Mouse (Mus musculus) limb, embryonic 13.5 days (tissue): ENCODE results near the gene Tesk1. TPM values are rescaled to one million over a fixed set of nuclear protein-coding genes. Genes with fewer than 3 reads are reported as not detected.

Source experiments
- ATAC-seq: fragments of 200-750 bp; cut with Nextera tagmentation; 2 replicates; pipeline ENCODE4 v1.8.0; 2017; ENCODE audit warnings: low read depth, moderate number of reproducible peaks, moderate TSS enrichment; ENCODE audit not compliant: low FRiP score
- H3K27ac ChIP-seq: fragments of 300-500 bp; sonication (generic); 2 replicates; pipeline ENCODE4 v1.5.1; 2015; ENCODE audit warnings: inconsistent platforms, mild to moderate bottlenecking, moderate library complexity
- H3K27me3 ChIP-seq: fragments of 300-500 bp; sonication (generic); 2 replicates; pipeline ENCODE4 v1.6.1; 2015; ENCODE audit warnings: mild to moderate bottlenecking, inconsistent platforms
- H3K36me3 ChIP-seq: fragments of 300-500 bp; sonication (generic); 2 replicates; pipeline ENCODE4 v1.6.1; 2015; ENCODE audit warnings: inconsistent platforms, mild to moderate bottlenecking, moderate library complexity
- H3K4me1 ChIP-seq: fragments of 300-500 bp; sonication (generic); 2 replicates; pipeline ENCODE4 v1.6.1; 2015; ENCODE audit warnings: inconsistent platforms
- H3K4me2 ChIP-seq: fragments of 300-500 bp; sonication (generic); replicated peaks from 2 replicates; pipeline ENCODE4 v1.6.1; 2015; ENCODE audit warnings: inconsistent platforms, mild to moderate bottlenecking, moderate library complexity
- H3K4me3 ChIP-seq: fragments of 300-500 bp; sonication (generic); 2 replicates; pipeline ENCODE4 v1.5.1; 2015; ENCODE audit warnings: moderate library complexity, mild to moderate bottlenecking, inconsistent platforms
- H3K9ac ChIP-seq: fragments of 300-500 bp; sonication (generic); 2 replicates; pipeline ENCODE4 v1.6.1; 2015; ENCODE audit warnings: mild to moderate bottlenecking, inconsistent platforms
- H3K9me3 ChIP-seq: fragments of 300-500 bp; sonication (generic); 2 replicates; pipeline ENCODE4 v1.6.1; 2016; ENCODE audit warnings: inconsistent platforms
- WGBS: fragments of 180-500 bp; shearing (Covaris S2); methylation state at CpG from one replicate; pipeline ENCODE4 v1.1.7; 2015; 5-methylcytosine and 5-hydroxymethylcytosine counted together
- polyA plus RNA-seq: library from polyadenylated mRNA; unstranded; fragments of >200 nt; fragmentation: Nextera tagmentation; extraction: Ambion mirVana; gene quantifications from 2 replicates; pipeline ENCODE4 v1.2.1, GENCODE M21; 2015

Gene Tesk1
- polyA plus RNA-seq, 1 experiment from 2014 or later = 7.7 TPM

- WGBS = 99% methylated on average over 3 of the region's 3 CpGs
Measured at GRCm38 (mm10) chr4:43489611-43490010, 47.9 kb downstream of the Tesk1 start.

DNA sequence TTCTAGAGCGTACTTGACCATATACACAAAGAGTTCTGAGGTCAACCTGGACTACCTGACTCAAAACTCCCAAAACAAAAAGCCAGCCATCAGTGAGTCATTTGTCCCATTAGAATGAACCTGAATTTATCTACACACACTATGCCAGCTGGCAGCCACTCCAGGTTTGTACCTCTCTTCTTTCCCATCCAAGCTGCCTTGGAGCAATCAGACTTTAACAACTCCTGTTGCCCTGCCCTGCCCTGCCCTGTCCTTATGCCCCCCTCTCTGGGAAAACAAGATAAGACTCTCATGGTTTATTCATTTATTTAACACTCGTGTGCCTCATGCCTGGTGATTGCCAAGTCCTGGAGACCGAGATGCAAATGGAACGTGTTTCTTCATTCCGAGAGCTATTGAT lies 49.1 kb downstream of the Tesk1 start:
- H3K4me1 ChIP-seq = peaks cover 15% of the 10 kb centered on the region
- no peak overlapping the region for H3K9ac ChIP-seq
- 85% methylated on average over 5 of the region's 5 CpGs for WGBS
- no peaks in the 10 kb centered on the region for H3K9me3 ChIP-seq
- H3K36me3 ChIP-seq = peaks cover 5% of the 10 kb centered on the region
- H3K27me3 ChIP-seq = no peaks in the 10 kb centered on the region
- ATAC-seq = no peak
- H3K4me2 ChIP-seq = no peak overlapping the region
- no peak overlapping the region for H3K27ac ChIP-seq
- no peak overlapping the region for H3K4me3 ChIP-seq

More at GRCm38 (mm10) chr4:43489611-43490010, 47.9 kb downstream of the Tesk1 start:
- Histone ChIP-seq H3K4me2 (no peak overlapping the region), H3K27me3 (no peaks in the 10 kb centered on the region), H3K9me3 (no peaks in the 10 kb centered on the region), H3K27ac (no peak overlapping the region), H3K4me3 (no peak overlapping the region), H3K4me1 (peaks cover 8% of the 10 kb centered on the region), H3K9ac (no peak overlapping the region), H3K36me3 (no peaks in the 10 kb centered on the region)
- ATAC-seq = no peak

GRCm38 (mm10) chr4:43492101-43492820 lies 50.5 kb downstream of the Tesk1 start:
- no peaks in the 10 kb centered on the region for H3K9me3 ChIP-seq
- H3K4me1 ChIP-seq = peaks cover 15% of the 10 kb centered on the region
- H3K4me2 ChIP-seq = peak overlapping the region; percentile 74
- peak overlapping the region; percentile 76 for H3K4me3 ChIP-seq
- 0 out of 2 replicates have a peak, but pooled peaks have one; percentile 5 for ATAC-seq
- H3K36me3 ChIP-seq = peaks cover 20% of the 10 kb centered on the region
- WGBS = 47% methylated on average over 12 of the region's 12 CpGs
- peak overlapping the region; percentile 52; the same call in 1 of the 2 replicates for H3K27ac ChIP-seq
- no peaks in the 10 kb centered on the region for H3K27me3 ChIP-seq
- no peak overlapping the region for H3K9ac ChIP-seq

DNA sequence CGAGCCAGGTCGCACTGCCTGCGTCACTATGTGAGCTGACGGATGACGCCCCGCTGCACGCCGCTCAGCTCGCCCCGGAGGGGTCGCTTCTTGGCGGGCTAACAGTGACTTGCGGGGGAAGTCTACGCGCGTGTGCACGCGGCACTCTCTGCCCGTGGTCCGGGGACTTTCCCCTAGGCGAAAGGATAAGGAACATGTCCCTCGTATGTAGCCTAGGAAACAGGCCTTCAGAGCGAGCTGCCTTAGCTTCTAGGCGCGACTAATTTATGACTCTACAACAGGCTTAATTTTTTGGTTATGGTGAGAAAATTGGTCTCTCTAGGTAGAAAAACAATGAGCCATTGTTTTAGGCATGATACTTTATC lies 51.1 kb downstream of the Tesk1 start, which contains the start of gene Ccdc107:
Ccdc107 (plus strand) TSS at position 80 of the 365 bp plus-strand sequence.
- H3K9me3 ChIP-seq = no peaks in the 10 kb centered on the region
- H3K27ac ChIP-seq = peak within 1 kb of the TSS; percentile 92
- H3K4me3 ChIP-seq = peak within 1 kb of the TSS; percentile 76
- WGBS = under 1% methylated on average over 25 of the region's 25 CpGs
- peaks cover 21% of the 10 kb centered on the region for H3K4me1 ChIP-seq
- H3K36me3 ChIP-seq = peaks cover 25% of the 10 kb centered on the region
- peak within 1 kb of the TSS; percentile 74 for H3K4me2 ChIP-seq
- peak; percentile 98 for ATAC-seq
- H3K9ac ChIP-seq = peak within 1 kb of the TSS; percentile 85
- no peaks in the 10 kb centered on the region for H3K27me3 ChIP-seq

GRCm38 (mm10) chr4:43493186-43493845 lies 51.6 kb downstream of the Tesk1 start:
- Histone ChIP-seq H3K4me1 (peaks cover 26% of the 10 kb centered on the region), H3K27me3 (no peaks in the 10 kb centered on the region), H3K36me3 (peaks cover 26% of the 10 kb centered on the region), H3K9ac (peak overlapping the region; percentile 85), H3K9me3 (no peaks in the 10 kb centered on the region), H3K4me3 (peak overlapping the region; percentile 76), H3K4me2 (peak overlapping the region; percentile 74), H3K27ac (peak overlapping the region; percentile 92)
- WGBS = under 1% methylated on average over 47 of the region's 47 CpGs
- peak; percentile 90 for ATAC-seq

GRCm38 (mm10) chr4:43493846-43494240 lies 52.1 kb downstream of the Tesk1 start:
- peak overlapping the region; percentile 85 for H3K9ac ChIP-seq
- H3K4me2 ChIP-seq = peak overlapping the region; percentile 74
- peaks cover 31% of the 10 kb centered on the region for H3K4me1 ChIP-seq
- H3K4me3 ChIP-seq = peak overlapping the region; percentile 76
- ATAC-seq = no peak
- H3K9me3 ChIP-seq = no peaks in the 10 kb centered on the region
- H3K36me3 ChIP-seq = peaks cover 26% of the 10 kb centered on the region
- H3K27ac ChIP-seq = peak overlapping the region; percentile 92
- no peaks in the 10 kb centered on the region for H3K27me3 ChIP-seq
- 2% methylated on average over 9 of the region's 9 CpGs for WGBS

DNA sequence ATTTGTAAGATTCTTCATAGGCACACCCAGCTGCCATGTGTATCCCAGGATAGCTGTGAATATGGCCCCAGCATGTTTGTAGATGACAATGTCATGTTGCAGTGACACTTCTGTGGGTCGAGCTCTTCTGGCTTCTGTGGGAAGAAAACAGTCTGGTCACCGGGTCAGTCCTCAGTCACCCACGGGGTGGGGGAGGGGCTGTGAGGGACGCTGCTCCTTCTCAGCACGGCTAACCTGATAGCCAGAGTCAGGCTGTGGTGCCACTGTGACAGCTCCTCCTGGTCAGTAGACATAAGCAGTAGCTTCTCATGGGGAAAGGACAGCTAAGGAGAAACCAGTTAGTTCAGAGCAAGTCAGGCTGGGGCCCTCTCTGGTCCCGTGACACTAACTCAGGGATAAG lies 54.8 kb downstream of the Tesk1 start:
- peaks cover 39% of the 10 kb centered on the region for H3K4me1 ChIP-seq
- WGBS = 72% methylated on average over 6 of the region's 6 CpGs
- H3K27me3 ChIP-seq = no peaks in the 10 kb centered on the region
- H3K9me3 ChIP-seq = no peaks in the 10 kb centered on the region
- peaks cover 26% of the 10 kb centered on the region for H3K36me3 ChIP-seq
- ATAC-seq = no peak
- H3K27ac ChIP-seq = no peak overlapping the region
- no peak overlapping the region for H3K4me3 ChIP-seq
- H3K4me2 ChIP-seq = no peak overlapping the region
- no peak overlapping the region for H3K9ac ChIP-seq

DNA sequence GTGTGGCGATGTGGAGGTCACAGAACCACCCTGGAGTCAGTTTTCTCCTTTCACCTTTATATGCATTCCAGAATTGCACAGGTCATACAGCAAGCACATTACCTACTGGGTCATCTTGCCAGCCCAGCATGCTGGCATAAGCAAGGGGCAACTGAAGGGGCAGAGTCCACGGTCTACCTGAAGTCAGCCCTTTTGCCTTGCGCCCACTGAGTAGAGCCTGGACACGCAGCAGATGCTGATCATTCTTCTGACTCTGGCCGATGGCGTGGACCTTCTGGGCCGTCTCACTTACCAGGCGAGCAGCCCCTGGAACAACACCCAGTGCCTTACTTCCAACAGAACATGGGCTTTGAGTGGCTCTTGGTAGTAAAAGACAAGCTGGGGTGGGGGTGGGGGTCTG lies 55.7 kb downstream of the Tesk1 start:
- ATAC-seq = no peak
- WGBS = 92% methylated on average over 8 of the region's 8 CpGs
- Histone ChIP-seq H3K36me3 (peaks cover 26% of the 10 kb centered on the region), H3K9ac (peak overlapping the region; percentile 74; the same call in 1 of the 2 replicates), H3K4me3 (0 out of 2 replicates have a peak overlapping the region, but pooled peaks have one; percentile 65), H3K27ac (no peak overlapping the region), H3K4me2 (peak overlapping the region; percentile 79), H3K27me3 (no peaks in the 10 kb centered on the region), H3K9me3 (no peaks in the 10 kb centered on the region), H3K4me1 (peaks cover 42% of the 10 kb centered on the region)

Other genes with a start within 250 kb of the Tesk1 start
- gene Atp8b5, start 174.8 kb upstream of the Tesk1 start, polyA plus RNA-seq = 0.70 and 0.71 TPM in 2 replicates
- gene Rusc2, start 60.0 kb upstream of the Tesk1 start, polyA plus RNA-seq = 13.1 and 14.7 TPM in 2 replicates
- not detected in 2 replicates for gene Fam166b, start 12.8 kb upstream of the Tesk1 start, polyA plus RNA-seq
- gene Cd72, start 12.7 kb downstream of the Tesk1 start, polyA plus RNA-seq = 3.0 and 4.2 TPM in 2 replicates
- gene Sit1, start 41.8 kb downstream of the Tesk1 start, polyA plus RNA-seq = not detected in 2 replicates
- 71.6 and 74.3 TPM in 2 replicates for gene Ccdc107, start 51.0 kb downstream of the Tesk1 start, polyA plus RNA-seq
- gene Arhgef39, start 57.8 kb downstream of the Tesk1 start, polyA plus RNA-seq = 43.8 and 47.3 TPM in 2 replicates
- gene Car9, start 65.0 kb downstream of the Tesk1 start, polyA plus RNA-seq = 2.3 and 3.3 TPM in 2 replicates
- 370 and 372 TPM in 2 replicates for gene Tpm2, start 81.8 kb downstream of the Tesk1 start, polyA plus RNA-seq
- gene Creb3, start 120.4 kb downstream of the Tesk1 start, polyA plus RNA-seq = 58.7 and 60.0 TPM in 2 replicates
- gene Tln1, start 120.8 kb downstream of the Tesk1 start, polyA plus RNA-seq = 60.4 and 63.6 TPM in 2 replicates
- gene Rgp1, start 136.8 kb downstream of the Tesk1 start, polyA plus RNA-seq = 35.0 and 38.5 TPM in 2 replicates
- gene Gba2, start 136.9 kb downstream of the Tesk1 start, polyA plus RNA-seq = 26.9 and 27.0 TPM in 2 replicates
- gene Msmp, start 142.6 kb downstream of the Tesk1 start, polyA plus RNA-seq = 1.4 and 2.2 TPM in 2 replicates
- gene Npr2, start 190.0 kb downstream of the Tesk1 start, polyA plus RNA-seq = 18.7 and 20.2 TPM in 2 replicates
- gene Spag8, start 211.7 kb downstream of the Tesk1 start, polyA plus RNA-seq = 0.84 and 1.00 TPM in 2 replicates
- gene Hint2, start 214.5 kb downstream of the Tesk1 start, polyA plus RNA-seq = 78.3 and 90.2 TPM in 2 replicates
- 7.8 and 8.2 TPM in 2 replicates for gene Tmem8b, start 227.0 kb downstream of the Tesk1 start, polyA plus RNA-seq
- 2.5 and 2.6 TPM in 2 replicates for gene Fam221b, start 227.2 kb downstream of the Tesk1 start, polyA plus RNA-seq